Mouse (Mus musculus) kidney, postnatal 0 days (tissue): ENCODE results near the gene Smco3. TPM values are rescaled to one million over a fixed set of nuclear protein-coding genes. Genes with fewer than 3 reads are reported as not detected.

Source experiments
- ATAC-seq: fragments of 200-750 bp; cut with Nextera tagmentation; replicated peaks from 2 replicates; pipeline ENCODE4 v1.8.0; 2017; ENCODE audit warnings: low read depth, moderate number of reproducible peaks, moderate TSS enrichment, moderate library complexity; ENCODE audit not compliant: low FRiP score
- DNase-seq: peaks from one replicate; pipeline ENCODE4 v3.0.0-alpha.2; 2016; ENCODE audit warnings: low spot score
- H3K27ac ChIP-seq: fragments of 300-500 bp; sonication (generic); 2 replicates; pipeline ENCODE4 v1.5.1; 2014; ENCODE audit warnings: mild to moderate bottlenecking
- H3K27me3 ChIP-seq: fragments of 300-500 bp; sonication (generic); 2 replicates; pipeline ENCODE4 v1.6.1; 2014; ENCODE audit warnings: low read length, mixed read lengths; ENCODE audit not compliant: insufficient read depth
- H3K36me3 ChIP-seq: fragments of 300-500 bp; sonication (generic); 2 replicates; pipeline ENCODE4 v1.6.1; 2014; ENCODE audit warnings: low read length, mixed read lengths; ENCODE audit not compliant: insufficient read depth
- H3K4me1 ChIP-seq: fragments of 300-500 bp; sonication (generic); replicated peaks from 2 replicates; pipeline ENCODE4 v1.6.1; 2014; ENCODE audit warnings: antibody characterized with exemption, low read length, mixed read lengths; ENCODE audit not compliant: insufficient read depth
- H3K4me2 ChIP-seq: fragments of 300-500 bp; sonication (generic); 2 replicates; pipeline ENCODE4 v1.6.1; 2014; ENCODE audit warnings: mild to moderate bottlenecking, low read length, moderate library complexity, mixed read lengths
- H3K4me3 ChIP-seq: fragments of 300-500 bp; sonication (generic); replicated peaks from 2 replicates; pipeline ENCODE4 v1.5.1; 2014; ENCODE audit warnings: low read depth, low read length
- H3K9ac ChIP-seq: fragments of 300-500 bp; sonication (generic); 2 replicates; pipeline ENCODE4 v1.6.1; 2014; ENCODE audit warnings: low read depth, low read length
- H3K9me3 ChIP-seq: fragments of 300-500 bp; sonication (generic); replicated peaks from 2 replicates; pipeline ENCODE4 v1.6.1; 2016; ENCODE audit warnings: low read length, inconsistent platforms, mixed read lengths
- CTCF ChIP-seq: IDR thresholded peaks from 2 replicates; pipeline ENCODE4 v1.5.1; 2016; ENCODE audit warnings: antibody characterized with exemption, low read depth, mild to moderate bottlenecking, moderate library complexity
- WGBS: fragments of 180-500 bp; shearing (Covaris S2); extraction: QIAGEN DNeasy Blood & Tissue Kit; methylation state at CpG from one replicate; pipeline ENCODE4 v1.1.7; 2014; 5-methylcytosine and 5-hydroxymethylcytosine counted together
- polyA plus RNA-seq: library from polyadenylated mRNA; unstranded; fragments of >200 nt; fragmentation: Nextera tagmentation; extraction: Ambion mirVana; gene quantifications from 2 replicates; pipeline ENCODE4 v1.2.1, GENCODE M21; 2015

The Smco3 gene
- polyA plus RNA-seq, 1 experiment from 2014 or later: 2.1 TPM

DNA sequence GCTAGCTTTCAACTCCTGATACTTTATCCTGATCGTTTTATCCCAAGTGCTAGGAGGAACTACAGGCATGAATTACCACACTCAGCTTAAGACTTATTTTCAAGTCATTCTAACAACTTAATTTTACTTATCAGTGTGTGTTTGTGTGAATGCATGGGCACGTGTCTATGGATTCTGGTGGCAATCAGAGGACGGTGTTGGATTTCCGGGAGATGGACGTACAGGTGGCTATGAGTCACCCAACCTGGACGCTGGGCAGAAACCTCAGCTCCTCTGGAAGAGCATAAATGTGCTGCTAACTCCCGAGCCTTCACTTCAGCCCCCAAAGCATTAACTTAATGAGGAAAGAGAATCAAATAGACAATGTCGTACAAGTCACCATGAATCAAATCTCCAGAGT lies 10.3 kb downstream of the Smco3 start:
- peaks cover 45% of the 10 kb centered on the region for H3K36me3 ChIP-seq
- 82% methylated on average over 8 of the region's 8 CpGs for WGBS
- no peaks in the 10 kb centered on the region for H3K9me3 ChIP-seq
- no peak overlapping the region for H3K9ac ChIP-seq
- no peak overlapping the region for H3K4me2 ChIP-seq
- DNase-seq: no peak
- H3K27me3 ChIP-seq: no peaks in the 10 kb centered on the region
- TF ChIP-seq CTCF: no peak
- 0 out of 2 replicates have a peak, but pooled peaks cover 5% of the 10 kb centered on the region for H3K4me1 ChIP-seq
- ATAC-seq: no peak
- no peak overlapping the region for H3K27ac ChIP-seq
- H3K4me3 ChIP-seq: no peak overlapping the region

DNA sequence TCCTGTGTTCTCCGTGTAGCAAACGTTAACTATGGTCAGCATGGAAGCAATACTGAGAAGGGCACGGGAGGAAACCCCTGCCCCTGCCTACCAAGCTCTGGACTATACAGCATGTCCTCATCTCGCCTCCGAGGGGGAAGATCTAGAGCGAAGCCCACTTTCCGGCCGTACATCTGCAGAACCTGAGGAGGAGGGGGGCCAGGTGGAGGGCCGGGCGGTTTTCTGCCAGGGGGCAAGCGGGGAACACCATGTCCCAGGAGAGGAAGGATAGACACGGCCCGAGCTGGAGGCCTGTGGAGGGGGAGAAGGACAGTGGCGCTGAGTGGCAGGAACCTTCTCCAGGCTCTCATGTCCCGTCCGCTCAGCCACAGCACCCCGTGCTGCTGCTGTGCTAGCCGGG lies 14.2 kb downstream of the Smco3 start:
- Histone ChIP-seq H3K9me3 (no peaks in the 10 kb centered on the region), H3K27ac (no peak overlapping the region), H3K4me1 (no peaks in the 10 kb centered on the region), H3K4me3 (no peak overlapping the region), H3K27me3 (no peaks in the 10 kb centered on the region), H3K9ac (no peak overlapping the region), H3K4me2 (no peak overlapping the region), H3K36me3 (peaks cover 80% of the 10 kb centered on the region)
- TF ChIP-seq CTCF: no peak
- ATAC-seq: no peak
- no peak for DNase-seq
- WGBS: 97% methylated on average over 18 of the region's 18 CpGs

DNA sequence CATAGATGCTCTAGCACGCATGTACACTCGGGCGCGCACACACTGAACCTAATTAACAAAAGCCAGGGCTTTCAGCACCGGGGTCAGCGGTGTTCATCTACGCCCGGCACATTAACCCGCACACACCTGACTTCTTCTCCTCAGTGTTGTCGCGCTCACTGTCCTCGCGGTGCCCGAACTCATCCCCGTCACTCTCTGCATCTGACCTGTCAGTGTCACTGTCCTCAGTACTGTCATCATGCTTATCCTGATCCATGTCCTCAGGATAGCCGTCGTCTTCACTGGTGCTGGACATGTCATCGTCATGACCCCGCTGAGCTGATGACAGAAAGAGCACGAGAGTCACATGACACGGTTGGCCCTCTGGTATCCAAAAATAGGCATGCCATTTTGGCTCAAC lies 14.9 kb downstream of the Smco3 start:
- Histone ChIP-seq H3K4me1 (no peaks in the 10 kb centered on the region), H3K9me3 (no peaks in the 10 kb centered on the region), H3K27ac (no peak overlapping the region), H3K4me2 (no peak overlapping the region), H3K9ac (no peak overlapping the region), H3K36me3 (peaks cover 85% of the 10 kb centered on the region), H3K27me3 (no peaks in the 10 kb centered on the region), H3K4me3 (no peak overlapping the region)
- ATAC-seq: no peak
- 94% methylated on average over 21 of the region's 21 CpGs for WGBS
- no peak for TF ChIP-seq CTCF
- no peak for DNase-seq

DNA sequence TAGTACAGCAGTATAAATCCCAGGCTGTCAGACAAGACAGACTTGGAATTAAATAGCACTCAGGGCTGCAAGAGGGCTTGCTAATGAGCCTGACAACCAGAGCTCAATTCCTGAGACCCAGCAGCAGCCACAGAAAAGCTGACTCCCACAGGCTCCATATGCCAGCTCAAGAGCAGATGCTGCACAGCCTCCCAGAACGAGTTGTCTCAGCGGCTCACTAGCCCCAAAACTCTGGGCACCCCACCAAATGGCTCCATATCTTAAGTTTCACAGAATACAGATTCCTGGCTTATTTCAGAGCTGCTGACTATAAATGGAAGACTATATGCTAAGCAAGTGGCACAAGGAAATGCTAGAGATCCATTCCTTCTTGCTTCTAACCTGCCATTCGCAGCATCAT lies 17.7 kb downstream of the Smco3 start:
- H3K9me3 ChIP-seq: no peaks in the 10 kb centered on the region
- DNase-seq (no peak), ATAC-seq (no peak)
- no peak overlapping the region for H3K27ac ChIP-seq
- TF ChIP-seq CTCF: no peak
- no peak overlapping the region for H3K4me2 ChIP-seq
- no peak overlapping the region for H3K4me3 ChIP-seq
- H3K9ac ChIP-seq: no peak overlapping the region
- H3K27me3 ChIP-seq: no peaks in the 10 kb centered on the region
- WGBS: 92% methylated on average over 3 of the region's 3 CpGs
- H3K4me1 ChIP-seq: no peaks in the 10 kb centered on the region
- H3K36me3 ChIP-seq: peaks cover 87% of the 10 kb centered on the region

DNA sequence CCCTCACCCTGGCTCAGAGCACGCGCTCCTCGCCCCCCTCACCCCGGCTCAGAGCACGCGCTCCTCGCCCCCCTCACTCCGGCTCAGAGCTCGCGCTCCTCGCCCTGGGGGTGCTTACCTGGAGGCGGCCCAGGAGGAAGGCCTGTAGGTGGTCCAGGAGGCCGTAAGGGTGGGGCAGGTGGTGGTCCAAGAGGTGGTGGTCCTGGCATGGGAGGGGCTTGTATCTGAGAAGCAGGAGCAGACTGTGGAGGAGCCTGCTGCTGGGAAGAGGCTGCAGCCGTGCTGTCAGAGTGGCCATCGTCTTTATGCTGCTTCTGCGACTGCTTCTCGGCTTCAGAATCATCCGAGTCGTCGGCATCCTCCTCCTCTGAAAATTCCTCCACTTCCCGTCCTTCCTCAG lies 18.4 kb downstream of the Smco3 start:
- 93% methylated on average over 21 of the region's 21 CpGs for WGBS
- no peak overlapping the region for H3K4me3 ChIP-seq
- no peaks in the 10 kb centered on the region for H3K27me3 ChIP-seq
- H3K4me1 ChIP-seq: no peaks in the 10 kb centered on the region
- no peak for ATAC-seq
- no peaks in the 10 kb centered on the region for H3K9me3 ChIP-seq
- peaks cover 86% of the 10 kb centered on the region for H3K36me3 ChIP-seq
- TF ChIP-seq CTCF: no peak
- no peak overlapping the region for H3K27ac ChIP-seq
- no peak for DNase-seq
- no peak overlapping the region for H3K9ac ChIP-seq
- H3K4me2 ChIP-seq: no peak overlapping the region

DNA sequence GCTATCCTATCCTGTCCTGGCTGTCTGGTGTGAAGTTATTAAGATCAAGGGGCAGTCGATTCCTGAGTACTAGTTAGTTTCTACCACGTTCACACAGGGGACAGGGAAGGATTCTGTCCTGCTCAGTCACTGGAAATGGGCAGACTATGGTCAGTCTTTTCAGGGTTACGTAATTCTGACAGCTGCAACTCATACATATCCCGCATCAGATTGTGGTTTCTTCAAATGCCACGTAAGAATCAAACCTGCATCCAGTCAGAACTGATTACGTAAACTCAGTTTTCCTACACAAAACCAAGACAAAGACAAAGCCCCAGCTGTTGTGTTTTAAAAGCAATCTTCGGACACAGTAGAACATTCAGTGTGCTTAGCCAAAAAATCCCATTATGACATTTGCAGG lies 19.9 kb downstream of the Smco3 start:
- 96% methylated on average over 7 of the region's 7 CpGs for WGBS
- Histone ChIP-seq H3K27ac (no peak overlapping the region), H3K9ac (no peak overlapping the region), H3K36me3 (peaks cover 72% of the 10 kb centered on the region), H3K9me3 (no peaks in the 10 kb centered on the region), H3K4me1 (no peaks in the 10 kb centered on the region), H3K4me2 (no peak overlapping the region), H3K4me3 (no peak overlapping the region), H3K27me3 (no peaks in the 10 kb centered on the region)
- no peak for DNase-seq
- ATAC-seq: no peak
- TF ChIP-seq CTCF: no peak

DNA sequence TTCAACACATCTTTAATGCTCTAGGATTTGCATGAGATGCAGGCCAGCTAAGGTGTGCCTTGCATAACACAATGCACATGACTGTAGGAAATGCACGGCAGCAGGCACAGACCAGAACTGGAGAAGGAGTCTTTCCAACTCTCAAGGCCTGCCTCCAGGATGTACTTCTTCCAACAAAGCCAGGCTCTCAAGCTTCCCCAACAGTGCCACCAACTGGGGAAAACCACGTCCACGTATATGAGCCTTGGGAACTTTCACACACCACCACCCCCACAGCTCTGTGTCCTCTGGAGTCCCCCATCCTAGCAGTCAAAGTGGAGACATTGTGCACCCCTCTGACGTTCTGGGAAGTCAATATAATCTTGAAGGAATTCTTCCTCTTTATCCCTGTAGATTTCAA lies 22.1 kb downstream of the Smco3 start:
- 34% methylated on average over 4 of the region's 4 CpGs for WGBS
- ATAC-seq (no peak), DNase-seq (no peak)
- H3K27ac ChIP-seq: no peak overlapping the region
- H3K27me3 ChIP-seq: no peaks in the 10 kb centered on the region
- no peaks in the 10 kb centered on the region for H3K9me3 ChIP-seq
- TF ChIP-seq CTCF: peak; percentile 41; the same call in 1 of the 2 replicates
- no peak overlapping the region for H3K4me2 ChIP-seq
- no peak overlapping the region for H3K9ac ChIP-seq
- no peak overlapping the region for H3K4me3 ChIP-seq
- H3K4me1 ChIP-seq: peaks cover 7% of the 10 kb centered on the region
- peaks cover 52% of the 10 kb centered on the region for H3K36me3 ChIP-seq
